Comparison of ENCODE assay signal across 17 mouse cellular contexts in the genomic region with DNA sequence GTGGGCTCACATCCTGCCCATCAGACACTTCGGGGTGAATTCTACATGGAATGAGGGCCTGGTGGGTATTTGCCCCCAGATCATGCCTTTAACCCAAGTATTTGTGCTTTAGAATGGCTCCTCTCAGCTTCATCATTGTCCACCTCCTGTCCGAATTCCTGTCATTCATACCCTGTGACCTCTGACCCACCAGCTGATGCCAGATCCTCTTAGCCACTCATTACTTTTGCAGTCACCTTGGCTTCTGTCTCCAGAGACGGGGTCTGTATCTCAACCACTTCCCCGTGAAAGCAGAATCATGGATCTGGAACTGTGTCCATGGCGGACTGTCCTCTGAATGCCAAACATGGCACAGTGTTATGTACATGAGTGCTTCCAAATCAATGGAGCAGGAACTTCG.
"Had no signal": no experiment of that assay in that cellular context is flagged by ENCODE, and none has a peak within 500 bp of the region (broad histone marks: within the 10 kb centered on the region; RNA-seq: fewer than 3 reads in every experiment).

No protein-coding gene starts in this region.

- H3K27ac ChIP-seq: liver, embryonic 15.5 days; lung, embryonic 15.5 days; macrophage; midbrain, embryonic 13.5 days; neural tube, embryonic 12.5 days; stomach, embryonic 15.5 days; stomach, postnatal 0 days had no signal

- H3K4me1 ChIP-seq: liver, embryonic 15.5 days; neural tube, embryonic 12.5 days had no signal

- DNase-seq: liver, postnatal 0 days; lung, adult 2 months; lung, postnatal 14 days; lung, postnatal 36 days; right cerebral cortex, postnatal 14 days; thymus, adult 2 months; thymus, postnatal 25 days; thymus, postnatal 4 days had no signal

- H3K4me3 ChIP-seq: liver, embryonic 15.5 days; lung, embryonic 15.5 days; megakaryocyte, embryonic 14.5 days; midbrain, embryonic 13.5 days; neural tube, embryonic 12.5 days; stomach, embryonic 15.5 days had no signal

- H3K27me3 ChIP-seq: liver, embryonic 15.5 days; lung, embryonic 15.5 days; midbrain, embryonic 13.5 days; neural tube, embryonic 12.5 days; stomach, embryonic 15.5 days had no signal

- H3K36me3 ChIP-seq: liver, embryonic 15.5 days; lung, embryonic 15.5 days; midbrain, embryonic 13.5 days; neural tube, embryonic 12.5 days; stomach, embryonic 15.5 days had no signal

- H3K9ac ChIP-seq: liver, embryonic 15.5 days; liver, postnatal 0 days; lung, embryonic 15.5 days; midbrain, embryonic 13.5 days; neural tube, embryonic 12.5 days; stomach, embryonic 15.5 days had no signal

- H3K9me3 ChIP-seq: liver, embryonic 15.5 days; lung, embryonic 15.5 days; midbrain, embryonic 13.5 days; neural tube, embryonic 12.5 days; stomach, embryonic 15.5 days had no signal

- ATAC-seq: liver, postnatal 0 days; lung, postnatal 0 days; midbrain, embryonic 13.5 days had no signal

- H3K4me2 ChIP-seq: liver, embryonic 15.5 days; lung, embryonic 15.5 days; midbrain, embryonic 13.5 days; neural tube, embryonic 12.5 days; stomach, embryonic 15.5 days had no signal
